Mouse (Mus musculus) hindbrain, postnatal 0 days (tissue): ENCODE measurements at regions not wholly inside any gene's neighbourhood (a gene's known extent, or its start where the extent isn't known, plus 50 kb on each side); places are given as distances from the start of the nearest gene placed in this dataset.

Experiments
- ATAC-seq: fragments of 200-750 bp; cut with Nextera tagmentation; 2 replicates; pipeline ENCODE4 v1.8.0; 2017; ENCODE audit warnings: mild to moderate bottlenecking, moderate TSS enrichment, moderate library complexity
- DNase-seq: peaks from one replicate; pipeline ENCODE4 v3.0.0-alpha.2; 2015; ENCODE audit warnings: low spot score
- H3K27ac ChIP-seq: fragments of 300-500 bp; sonication (generic); 2 replicates; pipeline ENCODE4 v1.5.1; 2014; ENCODE audit warnings: mild to moderate bottlenecking
- H3K27me3 ChIP-seq: fragments of 300-500 bp; sonication (generic); 2 replicates; pipeline ENCODE4 v1.6.1; 2014; ENCODE audit warnings: low read length, mixed read lengths; ENCODE audit not compliant: insufficient read depth
- H3K36me3 ChIP-seq: fragments of 300-500 bp; sonication (generic); 2 replicates; pipeline ENCODE4 v1.6.1; 2014; ENCODE audit warnings: low read length, mixed read lengths; ENCODE audit not compliant: insufficient read depth
- H3K4me1 ChIP-seq: fragments of 300-500 bp; sonication (generic); 2 replicates; pipeline ENCODE4 v1.6.1; 2014; ENCODE audit warnings: antibody characterized with exemption, low read length, mixed read lengths; ENCODE audit not compliant: insufficient read depth
- H3K4me2 ChIP-seq: fragments of 300-500 bp; sonication (generic); 2 replicates; pipeline ENCODE4 v1.6.1; 2014; ENCODE audit warnings: low read depth, mild to moderate bottlenecking, low read length, moderate library complexity, mixed read lengths
- H3K4me3 ChIP-seq: fragments of 300-500 bp; sonication (generic); 2 replicates; pipeline ENCODE4 v1.5.1; 2014; ENCODE audit warnings: low read length
- H3K9ac ChIP-seq: fragments of 300-500 bp; sonication (generic); replicated peaks from 2 replicates; pipeline ENCODE4 v1.6.1; 2014; ENCODE audit warnings: mild to moderate bottlenecking, low read length, moderate library complexity, mixed read lengths
- H3K9me3 ChIP-seq: fragments of 300-500 bp; sonication (generic); 2 replicates; pipeline ENCODE4 v1.6.1; 2016; ENCODE audit warnings: low read length, mixed read lengths
- CTCF ChIP-seq: IDR thresholded peaks from 2 replicates; pipeline ENCODE4 v1.5.1; 2016; ENCODE audit warnings: antibody characterized with exemption, control low read depth, low read depth
- WGBS: fragments of 180-500 bp; shearing (Covaris S2); extraction: QIAGEN DNeasy Blood & Tissue Kit; methylation state at CpG from one replicate; pipeline ENCODE4 v1.1.7; 2014; 5-methylcytosine and 5-hydroxymethylcytosine counted together

GRCm38 (mm10) chr4:79224101-79224734 lies 1012.5 kb upstream of the Ptprd start:
- ATAC-seq (no peak), DNase-seq (no peak)
- no peaks in the 10 kb centered on the region for H3K27me3 ChIP-seq
- H3K36me3 ChIP-seq = no peaks in the 10 kb centered on the region
- no peaks in the 10 kb centered on the region for H3K4me1 ChIP-seq
- WGBS = 38% methylated on average over 1 of the region's 1 CpGs
- no peak overlapping the region for H3K9ac ChIP-seq
- H3K4me2 ChIP-seq = no peak overlapping the region
- no peak overlapping the region for H3K27ac ChIP-seq
- TF ChIP-seq CTCF = no peak
- H3K4me3 ChIP-seq = no peak overlapping the region
- no peaks in the 10 kb centered on the region for H3K9me3 ChIP-seq
